Mouse (Mus musculus): ENCODE measurements around the gene Ddx49. TPM values are rescaled to one million over a fixed set of nuclear protein-coding genes. Genes with fewer than 3 reads are reported as not detected.

Gene Ddx49
- polyA plus RNA-seq, 2 experiments = 20.3 to 20.8 TPM

DNA sequence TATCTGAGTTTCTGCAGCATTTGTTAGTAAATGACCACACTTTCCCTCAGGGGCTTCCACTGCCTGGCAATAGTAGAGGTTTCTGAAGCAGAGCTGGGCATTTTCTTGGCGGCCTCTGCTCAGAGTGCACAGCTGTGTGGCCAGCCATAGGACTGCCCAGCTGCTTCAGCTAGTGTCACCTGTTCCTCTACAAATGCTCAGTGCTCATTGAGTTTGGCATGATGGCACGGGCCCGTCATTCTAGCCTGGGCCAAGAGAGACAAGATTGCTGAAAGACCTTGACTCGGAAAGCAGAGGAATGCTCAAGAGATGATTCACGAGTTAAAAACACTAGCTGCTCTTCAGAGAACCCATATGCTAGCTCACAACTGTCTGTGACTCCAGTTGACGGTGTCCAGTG is 55.7 kb downstream of the Ddx49 start:
- H3K36me3 ChIP-seq (replicated peaks; ENCODE audit: control insufficient read depth, insufficient read depth, low read depth) = peaks cover 62% of the 10 kb centered on the region
- no peak overlapping the region for H3K9ac ChIP-seq (replicated peaks)
- H3K4me3 ChIP-seq (ENCODE audit: insufficient read depth in 1 of 2, low read depth in 2 of 2, low read length in 2 of 2) = no peak overlapping the region
- TF ChIP-seq EP300 (IDR thresholded peaks at IDR 0.05; ENCODE audit: low read depth) (no peak), CTCF (IDR thresholded peaks at IDR 0.05; ENCODE audit: low read depth) (no peak)
- no peaks in the 10 kb centered on the region for H3K27me3 ChIP-seq (ENCODE audit: control insufficient read depth, insufficient read depth, low read length)
- ATAC-seq (ENCODE audit: insufficient read depth) (no peak), DNase-seq (ENCODE audit: low read depth in 3 of 3, low spot score in 3 of 3) (no peak)
- no peaks in the 10 kb centered on the region for H3K4me1 ChIP-seq (replicated peaks; ENCODE audit: control insufficient read depth in 2 of 2, insufficient read depth in 2 of 2, low read length in 1 of 2)
- WGBS (ENCODE audit: insufficient replicate concordance) = 84% methylated on average over 6 of the region's 6 CpGs
- H3K4me2 ChIP-seq (ENCODE audit: low read depth) = no peak overlapping the region
- no peak overlapping the region for H3K27ac ChIP-seq
- no peaks in the 10 kb centered on the region for H3K9me3 ChIP-seq (ENCODE audit: control insufficient read depth, low read length)

Other genes with a start within 250 kb of the Ddx49 start
- gene Tm6sf2, start 229.6 kb downstream of the Ddx49 start, polyA plus RNA-seq (2012; rRNA removed) = 1.2 and 1.3 TPM in 2 replicates
- gene Tm6sf2, start 229.6 kb downstream of the Ddx49 start, polyA plus RNA-seq (2014; fragmentation: Nextera tagmentation; extraction: Ambion mirVana) = 0.85 and 1.3 TPM in 2 replicates
- 0.05 and 0.06 TPM in 2 replicates for gene Hapln4, start 219.0 kb downstream of the Ddx49 start, polyA plus RNA-seq (2012; rRNA removed)
- gene Hapln4, start 219.0 kb downstream of the Ddx49 start, polyA plus RNA-seq (2014; fragmentation: Nextera tagmentation; extraction: Ambion mirVana) = not detected in 2 replicates
- 0.01 and 0.11 TPM in 2 replicates for gene Ncan, start 181.6 kb downstream of the Ddx49 start, polyA plus RNA-seq (2012; rRNA removed)
- gene Ncan, start 181.6 kb downstream of the Ddx49 start, polyA plus RNA-seq (2014; fragmentation: Nextera tagmentation; extraction: Ambion mirVana) = not detected in 2 replicates
- 9.3 and 11.1 TPM in 2 replicates for gene Nr2c2ap, start 171.2 kb downstream of the Ddx49 start, polyA plus RNA-seq (2012; rRNA removed)
- 11.8 and 12.0 TPM in 2 replicates for gene Nr2c2ap, start 171.2 kb downstream of the Ddx49 start, polyA plus RNA-seq (2014; fragmentation: Nextera tagmentation; extraction: Ambion mirVana)
- 5.3 and 6.4 TPM in 2 replicates for gene Rfxank, start 163.3 kb downstream of the Ddx49 start, polyA plus RNA-seq (2012; rRNA removed)
- 6.1 and 7.0 TPM in 2 replicates for gene Rfxank, start 163.3 kb downstream of the Ddx49 start, polyA plus RNA-seq (2014; fragmentation: Nextera tagmentation; extraction: Ambion mirVana)
- 27.0 and 27.1 TPM in 2 replicates for gene Borcs8, start 163.0 kb downstream of the Ddx49 start, polyA plus RNA-seq (2012; rRNA removed)
- gene Borcs8, start 163.0 kb downstream of the Ddx49 start, polyA plus RNA-seq (2014; fragmentation: Nextera tagmentation; extraction: Ambion mirVana) = 25.1 and 25.4 TPM in 2 replicates
- gene Mef2b, start 162.8 kb downstream of the Ddx49 start, polyA plus RNA-seq (2012; rRNA removed) = 0.03 and 0.04 TPM in 2 replicates
- gene Mef2b, start 162.8 kb downstream of the Ddx49 start, polyA plus RNA-seq (2014; fragmentation: Nextera tagmentation; extraction: Ambion mirVana) = not detected in 2 replicates
- 33.0 and 38.0 TPM in 2 replicates for gene Tmem161a, start 130.1 kb downstream of the Ddx49 start, polyA plus RNA-seq (2012; rRNA removed)
- gene Tmem161a, start 130.1 kb downstream of the Ddx49 start, polyA plus RNA-seq (2014; fragmentation: Nextera tagmentation; extraction: Ambion mirVana) = 15.6 TPM in 2 replicates
- gene Slc25a42, start 90.2 kb downstream of the Ddx49 start, polyA plus RNA-seq (2012; rRNA removed) = 14.7 and 16.1 TPM in 2 replicates
- gene Slc25a42, start 90.2 kb downstream of the Ddx49 start, polyA plus RNA-seq (2014; fragmentation: Nextera tagmentation; extraction: Ambion mirVana) = 3.3 and 4.5 TPM in 2 replicates
- gene Sugp2, start 68.3 kb downstream of the Ddx49 start, polyA plus RNA-seq (2012; rRNA removed) = 14.1 and 17.3 TPM in 2 replicates
- 7.5 and 9.9 TPM in 2 replicates for gene Sugp2, start 68.3 kb downstream of the Ddx49 start, polyA plus RNA-seq (2014; fragmentation: Nextera tagmentation; extraction: Ambion mirVana)
- gene Armc6, start 68.0 kb downstream of the Ddx49 start, polyA plus RNA-seq (2012; rRNA removed) = 12.4 and 13.5 TPM in 2 replicates
- 10.5 and 12.0 TPM in 2 replicates for gene Armc6, start 68.0 kb downstream of the Ddx49 start, polyA plus RNA-seq (2014; fragmentation: Nextera tagmentation; extraction: Ambion mirVana)
- gene Homer3, start 19.7 kb downstream of the Ddx49 start, polyA plus RNA-seq (2012; rRNA removed) = 5.5 and 6.5 TPM in 2 replicates
- 3.9 and 4.2 TPM in 2 replicates for gene Homer3, start 19.7 kb downstream of the Ddx49 start, polyA plus RNA-seq (2014; fragmentation: Nextera tagmentation; extraction: Ambion mirVana)
- 138 and 180 TPM in 2 replicates for gene Cope, start within 50 bp of the Ddx49 start, polyA plus RNA-seq (2012; rRNA removed)
- 164 and 171 TPM in 2 replicates for gene Cope, start within 50 bp of the Ddx49 start, polyA plus RNA-seq (2014; fragmentation: Nextera tagmentation; extraction: Ambion mirVana)
- gene Cers1, start 13.3 kb upstream of the Ddx49 start, polyA plus RNA-seq (2012; rRNA removed) = 0.09 and 0.14 TPM in 2 replicates
- gene Cers1, start 13.3 kb upstream of the Ddx49 start, polyA plus RNA-seq (2014; fragmentation: Nextera tagmentation; extraction: Ambion mirVana) = not detected in 2 replicates
- 0.16 and 0.22 TPM in 2 replicates for gene Gdf1, start 27.3 kb upstream of the Ddx49 start, polyA plus RNA-seq (2012; rRNA removed)
- gene Gdf1, start 27.3 kb upstream of the Ddx49 start, polyA plus RNA-seq (2014; fragmentation: Nextera tagmentation; extraction: Ambion mirVana) = not detected in 2 replicates
- 12.3 and 14.1 TPM in 2 replicates for gene Upf1, start 50.8 kb upstream of the Ddx49 start, polyA plus RNA-seq (2012; rRNA removed)
- gene Upf1, start 50.8 kb upstream of the Ddx49 start, polyA plus RNA-seq (2014; fragmentation: Nextera tagmentation; extraction: Ambion mirVana) = 9.3 and 11.6 TPM in 2 replicates
- gene Comp, start 71.1 kb upstream of the Ddx49 start, polyA plus RNA-seq (2012; rRNA removed) = 0.39 and 0.47 TPM in 2 replicates
- gene Comp, start 71.1 kb upstream of the Ddx49 start, polyA plus RNA-seq (2014; fragmentation: Nextera tagmentation; extraction: Ambion mirVana) = 0.29 and 0.85 TPM in 2 replicates
- 3.9 and 4.5 TPM in 2 replicates for gene Crtc1, start 137.1 kb upstream of the Ddx49 start, polyA plus RNA-seq (2012; rRNA removed)
- 2.9 and 3.9 TPM in 2 replicates for gene Crtc1, start 137.1 kb upstream of the Ddx49 start, polyA plus RNA-seq (2014; fragmentation: Nextera tagmentation; extraction: Ambion mirVana)
- gene Klhl26, start 174.5 kb upstream of the Ddx49 start, polyA plus RNA-seq (2012; rRNA removed) = 6.5 and 7.1 TPM in 2 replicates
- gene Klhl26, start 174.5 kb upstream of the Ddx49 start, polyA plus RNA-seq (2014; fragmentation: Nextera tagmentation; extraction: Ambion mirVana) = 5.0 and 6.0 TPM in 2 replicates
- gene Tmem59l, start 184.9 kb upstream of the Ddx49 start, polyA plus RNA-seq (2012; rRNA removed) = 0.03 and 0.09 TPM in 2 replicates
- not detected in 2 replicates for gene Tmem59l, start 184.9 kb upstream of the Ddx49 start, polyA plus RNA-seq (2014; fragmentation: Nextera tagmentation; extraction: Ambion mirVana)
- 1.5 and 1.9 TPM in 2 replicates for gene Crlf1, start 190.7 kb upstream of the Ddx49 start, polyA plus RNA-seq (2012; rRNA removed)
- 3.7 and 4.0 TPM in 2 replicates for gene Crlf1, start 190.7 kb upstream of the Ddx49 start, polyA plus RNA-seq (2014; fragmentation: Nextera tagmentation; extraction: Ambion mirVana)
- 55.1 and 71.6 TPM in 2 replicates for gene Rex1bd, start 204.3 kb upstream of the Ddx49 start, polyA plus RNA-seq (2012; rRNA removed)
- 72.0 and 74.2 TPM in 2 replicates for gene Rex1bd, start 204.3 kb upstream of the Ddx49 start, polyA plus RNA-seq (2014; fragmentation: Nextera tagmentation; extraction: Ambion mirVana)
- gene Uba52, start 208.3 kb upstream of the Ddx49 start, polyA plus RNA-seq (2012; rRNA removed) = 553 and 870 TPM in 2 replicates
- gene Uba52, start 208.3 kb upstream of the Ddx49 start, polyA plus RNA-seq (2014; fragmentation: Nextera tagmentation; extraction: Ambion mirVana) = 738 and 773 TPM in 2 replicates
- 140 and 149 TPM in 2 replicates for gene Fkbp8, start 225.2 kb upstream of the Ddx49 start, polyA plus RNA-seq (2012; rRNA removed)
- gene Fkbp8, start 225.2 kb upstream of the Ddx49 start, polyA plus RNA-seq (2014; fragmentation: Nextera tagmentation; extraction: Ambion mirVana) = 114 and 135 TPM in 2 replicates
- gene Kxd1, start 225.5 kb upstream of the Ddx49 start, polyA plus RNA-seq (2012; rRNA removed) = 28.9 and 30.8 TPM in 2 replicates
- gene Kxd1, start 225.5 kb upstream of the Ddx49 start, polyA plus RNA-seq (2014; fragmentation: Nextera tagmentation; extraction: Ambion mirVana) = 32.6 and 33.3 TPM in 2 replicates
- 8.9 and 9.6 TPM in 2 replicates for gene Ell, start 237.0 kb upstream of the Ddx49 start, polyA plus RNA-seq (2012; rRNA removed)
- 7.7 and 9.2 TPM in 2 replicates for gene Ell, start 237.0 kb upstream of the Ddx49 start, polyA plus RNA-seq (2014; fragmentation: Nextera tagmentation; extraction: Ambion mirVana)